8 mouse cellular contexts compared by ENCODE assay signal in genomic region chr15:95790529-95791071, GRCm38 (mm10). TPM values are rescaled to one million over a fixed set of nuclear protein-coding genes. Genes with fewer than 3 reads are reported as not detected.
DNase-seq lines count a peak whose midpoint lies in the region; ATAC-seq and TF ChIP-seq lines count a peak whose summit lies in the region.

Gene Ano6 (plus strand): TSS chr15:95790843.

- ATAC-seq in CD4-positive, CD25-positive, alpha-beta regulatory T cell, adult 4 months: peak; percentile 84
- ATAC-seq in heart, embryonic 15.5 days (replicated peaks; ENCODE audit: insufficient number of reproducible peaks, insufficient read depth, low FRiP score, low read depth): peak; percentile 94
- ATAC-seq in liver, embryonic 14.5 days (ENCODE audit: insufficient read depth): peak; percentile 94
- ATAC-seq in neural tube, embryonic 11.5 days (ENCODE audit: insufficient read depth, low FRiP score, low TSS enrichment): peak; percentile 95
- ATAC-seq in stomach, postnatal 0 days (ENCODE audit: low FRiP score, low TSS enrichment): peak; percentile 95

- DNase-seq in c-Kit-positive CD71-negative TER-119-negative erythroid progenitor cells, embryonic 14.5 days (ENCODE audit: low read depth): peak; percentile 85
- peak; percentile 92 for DNase-seq in forebrain, embryonic 10.5 days (ENCODE audit: extremely low spot score, low spot score)
- peak; percentile 93 to 97 for DNase-seq in kidney, postnatal 25 days
- DNase-seq in liver, embryonic 14.5 days (ENCODE audit: low read depth in 3 of 3, low spot score in 3 of 3): peak; percentile 68 to 74 (median 70)
- DNase-seq in neural tube, embryonic 11.5 days (ENCODE audit: low spot score): peak; percentile 97
- peak; percentile 95 for DNase-seq in stomach, postnatal 0 days (ENCODE audit: low spot score)

- peaks cover 40% of the 10 kb centered on the region for H3K4me1 ChIP-seq in forebrain, embryonic 10.5 days
- peaks cover 45% of the 10 kb centered on the region for H3K4me1 ChIP-seq in heart, embryonic 15.5 days (replicated peaks)
- H3K4me1 ChIP-seq in liver, embryonic 14.5 days (replicated peaks; ENCODE audit: control insufficient read depth in 2 of 2, insufficient read depth in 2 of 2, low read length in 1 of 2): peaks cover 10 to 19% of the 10 kb centered on the region in 2 experiments
- peaks cover 9% of the 10 kb centered on the region; the same call in 1 of the 2 replicates for H3K4me1 ChIP-seq in neural tube, embryonic 11.5 days (ENCODE audit: control insufficient read depth, insufficient read depth, low read length)
- H3K4me1 ChIP-seq in stomach, postnatal 0 days (replicated peaks; ENCODE audit: control insufficient read depth, insufficient read depth): peaks cover 7% of the 10 kb centered on the region; the same call in 1 of the 2 replicates

- no peak for TF ChIP-seq CTCF in liver, embryonic 14.5 days (IDR thresholded peaks at IDR 0.05; ENCODE audit: low read depth)
- no peak; the same call in none of the 2 replicates for TF ChIP-seq CTCF in stomach, postnatal 0 days (IDR thresholded peaks at IDR 0.05; ENCODE audit: low read depth)

- H3K27me3 ChIP-seq in forebrain, embryonic 10.5 days (ENCODE audit: poor library complexity, severe bottlenecking): peaks cover 21% of the 10 kb centered on the region
- no peaks in the 10 kb centered on the region for H3K27me3 ChIP-seq in heart, embryonic 15.5 days
- H3K27me3 ChIP-seq in liver, embryonic 14.5 days (ENCODE audit: control insufficient read depth, insufficient read depth, low read length): peaks cover 4% of the 10 kb centered on the region
- H3K27me3 ChIP-seq in neural tube, embryonic 11.5 days (ENCODE audit: control insufficient read depth, insufficient read depth, low read length): no peaks in the 10 kb centered on the region
- H3K27me3 ChIP-seq in stomach, postnatal 0 days (ENCODE audit: control insufficient read depth, insufficient read depth, low read length): no peaks in the 10 kb centered on the region

- TF ChIP-seq EP300 in liver, embryonic 14.5 days (IDR thresholded peaks at IDR 0.05; ENCODE audit: low read depth): no peak
- TF ChIP-seq EP300 in stomach, postnatal 0 days (optimal IDR thresholded peaks at IDR 0.05): no peak

- H3K36me3 ChIP-seq in forebrain, embryonic 10.5 days (replicated peaks): peaks cover 10% of the 10 kb centered on the region
- H3K36me3 ChIP-seq in heart, embryonic 15.5 days: no peaks in the 10 kb centered on the region
- no peaks in the 10 kb centered on the region for H3K36me3 ChIP-seq in liver, embryonic 14.5 days (replicated peaks; ENCODE audit: control insufficient read depth, insufficient read depth, low read depth)
- H3K36me3 ChIP-seq in neural tube, embryonic 11.5 days (ENCODE audit: control insufficient read depth, insufficient read depth, low read length): no peaks in the 10 kb centered on the region
- H3K36me3 ChIP-seq in stomach, postnatal 0 days (ENCODE audit: control insufficient read depth, insufficient read depth, low read length): no peaks in the 10 kb centered on the region

- peak within 1 kb of the TSS; percentile 77 for H3K4me2 ChIP-seq in heart, embryonic 15.5 days
- peak within 1 kb of the TSS; percentile 95 for H3K4me2 ChIP-seq in liver, embryonic 14.5 days (ENCODE audit: low read depth)
- H3K4me2 ChIP-seq in neural tube, embryonic 11.5 days (ENCODE audit: low read depth): peak within 1 kb of the TSS; percentile 84
- H3K4me2 ChIP-seq in stomach, postnatal 0 days (replicated peaks; ENCODE audit: low read depth): peak within 1 kb of the TSS; percentile 84

- H3K9ac ChIP-seq in heart, embryonic 15.5 days: peak within 1 kb of the TSS; percentile 76
- H3K9ac ChIP-seq in liver, embryonic 14.5 days (replicated peaks): peak within 1 kb of the TSS; percentile 67
- peak within 1 kb of the TSS; percentile 90 for H3K9ac ChIP-seq in neural tube, embryonic 11.5 days (ENCODE audit: low read length)
- peak within 1 kb of the TSS; percentile 89 for H3K9ac ChIP-seq in stomach, postnatal 0 days (ENCODE audit: low read length)

- no peaks in the 10 kb centered on the region for H3K9me3 ChIP-seq in forebrain, embryonic 10.5 days
- H3K9me3 ChIP-seq in heart, embryonic 15.5 days (replicated peaks): no peaks in the 10 kb centered on the region
- no peaks in the 10 kb centered on the region for H3K9me3 ChIP-seq in liver, embryonic 14.5 days (ENCODE audit: control insufficient read depth, low read length)
- no peaks in the 10 kb centered on the region for H3K9me3 ChIP-seq in neural tube, embryonic 11.5 days (ENCODE audit: control insufficient read depth, low read length)
- H3K9me3 ChIP-seq in stomach, postnatal 0 days (ENCODE audit: control insufficient read depth, low read length): no peaks in the 10 kb centered on the region

- H3K4me3 ChIP-seq in forebrain, embryonic 10.5 days: peak within 1 kb of the TSS; percentile 86
- peak within 1 kb of the TSS; percentile 61 for H3K4me3 ChIP-seq in heart, embryonic 15.5 days
- peak within 1 kb of the TSS; percentile 77 to 78 for H3K4me3 ChIP-seq in liver, embryonic 14.5 days (ENCODE audit: insufficient read depth in 1 of 2, low read depth in 2 of 2, low read length in 2 of 2)
- peak within 1 kb of the TSS; percentile 76 for H3K4me3 ChIP-seq in neural tube, embryonic 11.5 days (ENCODE audit: low read depth, low read length)
- H3K4me3 ChIP-seq in stomach, postnatal 0 days (ENCODE audit: low read depth, low read length): peak within 1 kb of the TSS; percentile 79

- H3K27ac ChIP-seq in forebrain, embryonic 10.5 days: peak within 1 kb of the TSS; percentile 94
- peak within 1 kb of the TSS; percentile 81 for H3K27ac ChIP-seq in heart, embryonic 15.5 days
- no peak within 1 kb of the TSS; the same call in 1 of the 2 replicates for H3K27ac ChIP-seq in liver, embryonic 14.5 days
- H3K27ac ChIP-seq in neural tube, embryonic 11.5 days (ENCODE audit: low read depth, low read length): peak within 1 kb of the TSS; percentile 63
- H3K27ac ChIP-seq in stomach, postnatal 0 days (replicated peaks): peak within 1 kb of the TSS; percentile 88

- WGBS in forebrain, embryonic 10.5 days: under 1% methylated on average over 51 of the region's 51 CpGs
- under 1% methylated on average over 51 of the region's 51 CpGs for WGBS in heart, embryonic 15.5 days
- under 1% methylated on average over 51 of the region's 51 CpGs for WGBS in liver, embryonic 14.5 days (ENCODE audit: insufficient replicate concordance)
- under 1% methylated on average over 51 of the region's 51 CpGs for WGBS in neural tube, embryonic 11.5 days
- under 1% methylated on average over 49 of the region's 51 CpGs for WGBS in stomach, postnatal 0 days

RNA-seq across cellular contexts. Expression of gene Ano6, which starts in this region (rescaled TPM):
- 10 to 100 TPM; 34.8 to 54.6 TPM for polyA plus RNA-seq in CD4-positive, CD25-positive, alpha-beta regulatory T cell, adult 4 months (2017; shearing (Covaris generic))
- polyA plus RNA-seq in forebrain, embryonic 10.5 days (2016; fragmentation: Nextera tagmentation; extraction: Ambion mirVana): 32.4 and 35.0 TPM in 2 replicates
- polyA plus RNA-seq in heart, embryonic 15.5 days (2015; fragmentation: Nextera tagmentation; extraction: Ambion mirVana): 27.2 and 34.4 TPM in 2 replicates
- 3.7 and 4.7 TPM in 2 replicates for polyA plus RNA-seq in liver, embryonic 14.5 days (2012; rRNA removed)
- 6.3 and 9.0 TPM in 2 replicates for polyA plus RNA-seq in liver, embryonic 14.5 days (2014; fragmentation: Nextera tagmentation; extraction: Ambion mirVana)
- polyA plus RNA-seq in neural tube, embryonic 11.5 days (2014; fragmentation: Nextera tagmentation; extraction: Ambion mirVana): 37.5 and 40.1 TPM in 2 replicates
- polyA plus RNA-seq in stomach, postnatal 0 days (2015; fragmentation: Nextera tagmentation; extraction: Ambion mirVana): 16.2 and 16.5 TPM in 2 replicates
